Mouse (Mus musculus) midbrain, embryonic 13.5 days (tissue): ENCODE results near the gene Nufip2. TPM values are rescaled to one million over a fixed set of nuclear protein-coding genes. Genes with fewer than 3 reads are reported as not detected.

Source experiments
- ATAC-seq: fragments of 200-750 bp; cut with Nextera tagmentation; 2 replicates; pipeline ENCODE4 v1.8.0; 2017; ENCODE audit warnings: mild to moderate bottlenecking, moderate TSS enrichment, moderate library complexity
- H3K27ac ChIP-seq: fragments of 300-500 bp; sonication (generic); 2 replicates; pipeline ENCODE4 v1.5.1; 2015; ENCODE audit warnings: inconsistent platforms, mild to moderate bottlenecking, moderate library complexity
- H3K27me3 ChIP-seq: fragments of 300-500 bp; sonication (generic); 2 replicates; pipeline ENCODE4 v1.6.1; 2015; ENCODE audit warnings: mild to moderate bottlenecking, inconsistent platforms
- H3K36me3 ChIP-seq: fragments of 300-500 bp; sonication (generic); 2 replicates; pipeline ENCODE4 v1.6.1; 2015; ENCODE audit warnings: mild to moderate bottlenecking, inconsistent platforms
- H3K4me1 ChIP-seq: fragments of 300-500 bp; sonication (generic); replicated peaks from 2 replicates; pipeline ENCODE4 v1.6.1; 2015; ENCODE audit warnings: inconsistent platforms
- H3K4me2 ChIP-seq: fragments of 300-500 bp; sonication (generic); replicated peaks from 2 replicates; pipeline ENCODE4 v1.6.1; 2015; ENCODE audit warnings: moderate library complexity, mild to moderate bottlenecking, inconsistent platforms
- H3K4me3 ChIP-seq: fragments of 300-500 bp; sonication (generic); replicated peaks from 2 replicates; pipeline ENCODE4 v1.5.1; 2015; ENCODE audit warnings: mild to moderate bottlenecking, inconsistent platforms
- H3K9ac ChIP-seq: fragments of 300-500 bp; sonication (generic); replicated peaks from 2 replicates; pipeline ENCODE4 v1.6.1; 2015; ENCODE audit warnings: mild to moderate bottlenecking, inconsistent platforms
- H3K9me3 ChIP-seq: fragments of 300-500 bp; sonication (generic); 2 replicates; pipeline ENCODE4 v1.6.1; 2016; ENCODE audit warnings: mild to moderate bottlenecking, inconsistent platforms
- WGBS: fragments of 180-500 bp; shearing (Covaris S2); methylation state at CpG from one replicate; pipeline ENCODE4 v1.1.7; 2015; 5-methylcytosine and 5-hydroxymethylcytosine counted together
- polyA plus RNA-seq: library from polyadenylated mRNA; unstranded; fragments of >200 nt; fragmentation: Nextera tagmentation; extraction: Ambion mirVana; gene quantifications from 2 replicates; pipeline ENCODE4 v1.2.1, GENCODE M21; 2015

Nufip2 gene
- polyA plus RNA-seq, 1 experiment from 2014 or later, result 4.9 TPM

DNA sequence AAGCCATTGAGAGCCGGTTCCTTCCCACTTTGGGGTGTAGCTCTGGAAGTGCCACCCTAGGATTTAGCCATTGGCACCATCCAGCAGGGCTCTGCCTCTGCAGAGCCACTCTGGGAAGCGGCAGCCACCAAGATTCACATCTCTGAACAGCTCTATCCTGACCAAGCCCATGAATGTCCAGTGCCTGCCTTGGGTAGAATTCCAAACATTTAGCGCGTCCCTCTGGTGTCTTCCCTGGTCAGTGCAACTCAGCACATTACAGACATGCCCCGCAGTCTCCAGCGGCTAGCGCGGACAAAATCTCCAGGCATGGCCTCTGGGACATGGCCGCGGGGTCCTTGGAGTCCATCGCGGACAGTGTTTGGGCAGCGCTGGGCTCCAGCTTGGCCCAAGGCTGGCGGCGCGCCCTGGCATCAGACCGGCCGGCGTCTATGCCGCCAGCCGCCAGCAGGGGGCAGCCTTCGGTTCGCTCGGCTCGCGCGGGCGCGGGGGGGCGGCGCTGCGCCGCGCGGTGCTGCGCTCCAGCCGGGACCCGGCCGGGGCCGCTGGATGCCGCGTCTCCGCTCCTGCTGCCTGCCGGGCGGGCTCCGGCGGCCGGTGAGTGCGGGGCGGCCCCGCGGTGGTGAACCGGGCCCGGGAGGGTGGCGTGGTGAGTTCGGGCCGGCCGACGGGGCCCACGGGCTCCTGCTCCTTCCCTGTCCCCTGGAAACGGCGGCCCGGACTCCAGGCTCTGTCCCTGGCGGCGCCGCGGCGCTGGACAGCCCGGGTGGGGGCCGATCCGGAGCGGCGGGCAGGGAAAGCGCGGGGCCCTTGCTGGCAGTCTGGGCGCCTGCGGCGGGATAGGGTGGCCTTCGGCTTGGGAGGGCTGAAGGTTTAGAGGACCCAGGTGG is 77.1 kb downstream of the Nufip2 start, which contains the start of gene Myo18a:
Gene Myo18a, plus strand, starts transcription at position 464 of the 890 bp plus-strand sequence.
- Histone ChIP-seq H3K27ac (peak within 1 kb of the TSS; percentile 97), H3K36me3 (no peaks in the 10 kb centered on the region), H3K27me3 (0 out of 2 replicates have a peak, but pooled peaks cover 3% of the 10 kb centered on the region), H3K4me3 (peak within 1 kb of the TSS; percentile 90), H3K9me3 (no peaks in the 10 kb centered on the region), H3K4me2 (peak within 1 kb of the TSS; percentile 95), H3K9ac (peak within 1 kb of the TSS; percentile 97), H3K4me1 (peaks cover 44% of the 10 kb centered on the region)
- ATAC-seq, result peak; percentile 87
- WGBS, result 3% methylated on average over 62 of the region's 79 CpGs

GRCm38 (mm10) chr11:77763673-77764340 is 77.9 kb downstream of the Nufip2 start:
- peaks cover 38% of the 10 kb centered on the region for H3K4me1 ChIP-seq
- peak overlapping the region; percentile 95 for H3K4me2 ChIP-seq
- H3K4me3 ChIP-seq, result peak overlapping the region; percentile 90
- peak overlapping the region; percentile 97 for H3K9ac ChIP-seq
- ATAC-seq, result peak; percentile 79
- peak overlapping the region; percentile 97 for H3K27ac ChIP-seq
- H3K27me3 ChIP-seq, result 0 out of 2 replicates have a peak, but pooled peaks cover 3% of the 10 kb centered on the region
- WGBS, result 4% methylated on average over 26 of the region's 26 CpGs
- no peaks in the 10 kb centered on the region for H3K9me3 ChIP-seq
- H3K36me3 ChIP-seq, result no peaks in the 10 kb centered on the region

- 50% methylated on average over 9 of the region's 9 CpGs for whole genome bisulfite sequencing
- peak overlapping the region; percentile 97 for H3K27ac ChIP-seq
- peaks cover 38% of the 10 kb centered on the region for H3K4me1 ChIP-seq
- 0 out of 2 replicates have a peak, but pooled peaks cover 3% of the 10 kb centered on the region for H3K27me3 ChIP-seq
- ATAC-seq, result no peak
- peak overlapping the region; percentile 90 for H3K4me3 ChIP-seq
- no peaks in the 10 kb centered on the region for H3K9me3 ChIP-seq
- H3K4me2 ChIP-seq, result peak overlapping the region; percentile 95
- peak overlapping the region; percentile 97 for H3K9ac ChIP-seq
- H3K36me3 ChIP-seq, result no peaks in the 10 kb centered on the region
Observed at GRCm38 (mm10) chr11:77764694-77765458, 78.9 kb downstream of the Nufip2 start.

- Histone ChIP-seq H3K4me3 (peak overlapping the region; percentile 90), H3K9ac (peak overlapping the region; percentile 32; the same call in 1 of the 2 replicates), H3K27me3 (0 out of 2 replicates have a peak, but pooled peaks cover 3% of the 10 kb centered on the region), H3K4me2 (peak overlapping the region; percentile 95), H3K4me1 (peaks cover 38% of the 10 kb centered on the region), H3K9me3 (no peaks in the 10 kb centered on the region), H3K36me3 (no peaks in the 10 kb centered on the region), H3K27ac (no peak overlapping the region)
- 52% methylated on average over 4 of the region's 4 CpGs for WGBS
- ATAC-seq, result no peak
Observed at GRCm38 (mm10) chr11:77765459-77765777, 79.5 kb downstream of the Nufip2 start.

DNA sequence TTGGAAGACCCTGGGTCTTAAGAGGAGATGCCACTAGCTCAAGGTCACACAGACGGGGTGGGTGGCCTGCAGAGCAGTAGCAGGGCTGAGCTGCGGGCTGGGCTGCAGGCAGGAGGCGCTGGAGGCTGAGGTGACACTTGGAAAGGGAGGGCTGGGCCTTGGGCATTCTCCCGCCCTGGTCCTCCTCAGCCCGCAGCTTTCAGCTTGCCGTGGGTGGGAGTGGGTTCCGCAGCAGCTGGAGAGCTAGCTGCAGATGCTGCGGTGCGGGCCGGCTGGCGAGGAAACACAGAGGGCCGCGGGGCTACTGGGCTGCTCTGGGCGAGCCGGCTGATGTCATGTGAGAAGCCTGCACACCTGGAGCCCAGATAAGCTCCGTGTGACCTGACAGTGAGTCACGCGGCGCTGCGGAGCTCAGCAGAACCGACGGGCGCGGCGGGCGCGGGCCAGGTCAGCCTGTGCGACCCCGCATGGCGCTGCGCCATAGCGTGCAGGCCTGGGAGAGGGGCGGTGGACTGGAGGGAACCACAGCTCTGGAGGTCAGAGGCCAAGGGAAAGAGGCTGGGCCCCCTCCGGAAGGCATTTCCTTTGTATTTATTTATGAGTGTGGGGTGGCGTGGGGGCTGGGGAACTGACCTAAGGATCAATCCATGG is 80.5 kb downstream of the Nufip2 start:
- Histone ChIP-seq H3K27me3 (0 out of 2 replicates have a peak, but pooled peaks cover 3% of the 10 kb centered on the region), H3K4me3 (peak overlapping the region; percentile 41), H3K9ac (peak overlapping the region; percentile 71), H3K4me2 (peak overlapping the region; percentile 95), H3K9me3 (no peaks in the 10 kb centered on the region), H3K27ac (peak overlapping the region; percentile 44; the same call in 1 of the 2 replicates), H3K4me1 (peaks cover 38% of the 10 kb centered on the region), H3K36me3 (no peaks in the 10 kb centered on the region)
- 2% methylated on average over 35 of the region's 35 CpGs for WGBS
- peak; percentile 19; the same call in 1 of the 2 replicates for ATAC-seq

DNA sequence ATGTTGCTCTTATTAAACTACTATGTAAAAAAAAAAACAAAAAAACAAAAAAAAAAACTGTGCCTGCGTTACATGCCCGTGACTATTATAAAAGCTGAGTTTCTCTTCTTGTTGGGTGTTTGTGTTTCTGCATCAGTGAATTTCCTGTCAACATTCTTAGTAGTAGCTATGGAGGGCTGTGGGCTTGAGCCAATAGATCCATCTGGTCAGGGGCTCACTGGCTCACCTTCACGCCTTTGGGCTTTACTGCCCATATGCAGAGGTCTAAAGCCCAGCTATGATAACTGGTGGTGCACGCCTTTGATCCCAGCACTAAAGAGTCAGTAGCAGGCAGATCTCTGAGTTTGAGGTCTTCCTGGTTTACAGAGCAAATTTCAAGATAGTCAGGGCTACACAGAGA is 83.5 kb downstream of the Nufip2 start:
- WGBS, result 91% methylated on average over 4 of the region's 4 CpGs
- Histone ChIP-seq H3K4me1 (peaks cover 32% of the 10 kb centered on the region), H3K4me2 (no peak overlapping the region), H3K9me3 (no peaks in the 10 kb centered on the region), H3K36me3 (0 out of 2 replicates have a peak, but pooled peaks cover 3% of the 10 kb centered on the region), H3K9ac (no peak overlapping the region), H3K27me3 (no peaks in the 10 kb centered on the region), H3K27ac (no peak overlapping the region), H3K4me3 (no peak overlapping the region)
- ATAC-seq, result no peak

DNA sequence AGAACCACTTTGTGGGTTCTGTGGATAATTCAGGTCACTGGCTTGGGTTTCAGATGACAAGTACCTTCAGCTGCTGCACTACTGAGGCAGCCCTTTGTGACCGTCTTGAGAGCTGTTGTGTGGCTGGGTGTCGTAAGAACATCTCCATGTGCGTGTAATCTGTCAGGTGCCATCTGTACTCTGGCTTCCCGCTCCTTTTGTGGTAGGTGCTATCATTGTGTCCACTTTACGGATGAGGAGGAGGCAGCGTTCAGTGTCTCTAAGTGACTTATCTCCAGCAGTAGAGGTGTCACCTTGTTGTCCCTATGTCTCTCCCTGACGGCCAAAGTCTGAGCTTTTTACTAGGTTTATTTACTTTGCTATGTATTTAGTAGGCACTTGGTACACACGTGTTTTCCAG is 84.4 kb downstream of the Nufip2 start:
- Histone ChIP-seq H3K4me2 (no peak overlapping the region), H3K4me1 (peaks cover 24% of the 10 kb centered on the region), H3K9me3 (no peaks in the 10 kb centered on the region), H3K36me3 (0 out of 2 replicates have a peak, but pooled peaks cover 3% of the 10 kb centered on the region), H3K27ac (no peak overlapping the region), H3K9ac (no peak overlapping the region), H3K27me3 (no peaks in the 10 kb centered on the region), H3K4me3 (no peak overlapping the region)
- no peak for ATAC-seq
- 83% methylated on average over 8 of the region's 8 CpGs for WGBS

DNA sequence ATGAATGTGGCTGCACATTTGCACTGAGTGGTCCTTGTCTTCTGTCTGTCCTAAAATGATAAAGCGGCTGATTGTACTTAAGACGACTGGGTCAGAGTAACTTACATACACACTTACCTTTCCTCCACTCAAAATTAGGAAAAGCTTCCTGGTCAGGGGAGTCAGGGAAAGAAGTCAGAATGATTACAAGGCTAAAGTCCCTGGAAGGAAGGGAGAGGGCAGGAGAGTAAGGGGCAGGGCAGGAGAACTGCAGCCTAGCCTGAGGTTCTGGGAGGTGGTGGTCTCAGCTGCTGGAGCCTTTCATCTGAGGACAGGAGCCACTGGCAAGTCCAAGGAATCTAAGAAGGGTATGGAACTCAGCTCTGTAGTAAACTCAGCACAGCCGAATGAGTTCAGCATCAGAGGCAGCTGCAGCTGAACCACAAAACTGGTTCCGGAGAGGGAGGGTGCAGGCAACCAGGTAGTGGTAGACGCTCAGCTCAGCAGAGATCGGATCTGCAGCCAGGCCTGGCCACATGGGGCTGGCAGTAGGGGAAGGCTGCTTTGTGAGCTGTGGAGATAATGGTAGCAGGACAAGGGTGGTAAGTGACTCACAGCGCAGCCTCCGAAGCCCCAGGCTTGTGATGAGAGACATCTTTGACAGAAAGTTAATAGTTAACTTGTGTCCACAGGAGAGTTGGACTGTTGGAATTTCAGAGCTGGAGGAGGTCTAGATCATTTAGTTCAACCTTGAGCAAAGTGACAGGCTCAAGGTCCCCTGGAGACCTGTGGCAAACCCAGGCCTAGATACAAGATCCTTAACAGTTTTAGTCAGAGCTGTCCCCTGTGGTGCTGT is 86.1 kb downstream of the Nufip2 start:
- H3K9ac ChIP-seq, result no peak overlapping the region
- no peak overlapping the region for H3K4me2 ChIP-seq
- no peaks in the 10 kb centered on the region for H3K9me3 ChIP-seq
- ATAC-seq, result no peak
- H3K27ac ChIP-seq, result no peak overlapping the region
- peaks cover 4% of the 10 kb centered on the region for H3K36me3 ChIP-seq
- 66% methylated on average over 8 of the region's 8 CpGs for WGBS
- peaks cover 11% of the 10 kb centered on the region for H3K4me1 ChIP-seq
- no peaks in the 10 kb centered on the region for H3K27me3 ChIP-seq
- no peak overlapping the region for H3K4me3 ChIP-seq

DNA sequence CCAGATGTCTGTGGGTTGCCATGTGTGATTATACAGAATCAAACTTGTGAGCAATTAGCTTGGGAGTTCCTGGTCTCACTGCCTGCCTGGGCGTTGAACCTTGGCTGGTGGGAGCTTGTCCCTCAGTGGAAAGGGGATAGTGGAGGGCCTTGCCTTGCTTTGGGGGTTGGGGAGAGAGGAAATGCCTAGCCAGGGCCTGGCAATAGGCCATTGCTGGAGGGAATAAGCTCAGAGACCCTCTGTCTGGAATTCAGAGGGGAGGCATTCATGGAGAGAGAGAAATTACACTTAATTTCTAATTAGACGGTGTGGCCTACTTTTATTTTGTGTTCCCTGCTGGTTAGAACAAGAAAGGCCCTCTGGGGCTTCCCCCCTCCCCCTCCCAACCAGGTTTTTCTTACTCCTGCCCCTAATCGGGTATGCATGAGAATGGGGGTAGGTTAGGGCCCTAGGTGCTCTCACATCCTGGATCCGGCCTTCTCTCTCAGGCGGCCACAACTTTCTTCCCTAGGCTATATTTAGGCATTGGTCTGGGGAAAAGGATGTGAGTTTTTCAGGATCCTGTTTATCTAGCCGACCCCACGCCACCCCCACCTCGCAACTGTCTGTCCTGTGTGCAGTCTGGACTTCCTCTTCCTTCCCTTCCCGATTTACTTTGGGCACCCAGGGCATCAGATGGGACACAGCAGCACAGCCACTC is 89.9 kb downstream of the Nufip2 start:
- Histone ChIP-seq H3K27ac (no peak overlapping the region), H3K9me3 (no peaks in the 10 kb centered on the region), H3K9ac (no peak overlapping the region), H3K4me3 (no peak overlapping the region), H3K4me2 (no peak overlapping the region), H3K4me1 (peaks cover 13% of the 10 kb centered on the region; the same call in 1 of the 2 replicates), H3K36me3 (peaks cover 34% of the 10 kb centered on the region), H3K27me3 (no peaks in the 10 kb centered on the region)
- WGBS, result 58% methylated on average over 9 of the region's 9 CpGs
- no peak for ATAC-seq

DNA sequence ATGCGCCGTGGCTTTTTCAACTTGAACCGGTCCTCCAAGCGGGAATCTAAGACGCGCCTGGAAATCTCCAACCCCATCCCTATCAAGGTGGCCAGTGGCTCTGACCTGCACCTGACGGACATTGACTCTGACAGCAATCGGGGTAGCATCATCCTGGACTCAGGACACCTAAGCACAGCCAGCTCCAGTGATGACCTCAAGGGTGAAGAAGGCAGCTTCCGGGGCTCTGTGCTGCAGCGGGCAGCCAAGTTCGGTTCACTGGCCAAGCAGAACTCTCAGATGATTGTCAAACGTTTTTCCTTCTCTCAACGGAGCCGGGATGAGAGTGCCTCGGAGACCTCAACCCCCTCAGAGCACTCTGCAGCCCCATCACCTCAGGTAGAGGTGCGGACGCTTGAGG is 91.5 kb downstream of the Nufip2 start:
- 94% methylated on average over 17 of the region's 17 CpGs for WGBS
- Histone ChIP-seq H3K27me3 (no peaks in the 10 kb centered on the region), H3K9ac (no peak overlapping the region), H3K36me3 (peaks cover 38% of the 10 kb centered on the region), H3K4me2 (no peak overlapping the region), H3K27ac (no peak overlapping the region), H3K4me1 (peaks cover 9% of the 10 kb centered on the region; the same call in 1 of the 2 replicates), H3K4me3 (no peak overlapping the region), H3K9me3 (no peaks in the 10 kb centered on the region)
- no peak for ATAC-seq
